Mouse (Mus musculus) spleen, postnatal 4 days (tissue): ENCODE measurements around the gene AI837181.

ENCODE experiments used
- DNase-seq, 2 experiments: peaks; one replicate each; pipeline ENCODE4 v3.0.0; 2022; ENCODE audit warnings: low spot score in 2 of 2

AI837181 gene

GRCm38 (mm10) chr19:5472857-5473256 is 47.9 kb downstream of the AI837181 start:
- no peak for DNase-seq

- peak in 1 of 2 experiments; percentile 44 for DNase-seq
Observed at GRCm38 (mm10) chr19:5473720-5474119, 48.8 kb downstream of the AI837181 start, which contains the start of gene Efemp2. TSS of gene Efemp2 (plus strand) at chr19:5473954.

- no peak for DNase-seq
Observed at GRCm38 (mm10) chr19:5474281-5475068, 49.5 kb downstream of the AI837181 start.

- DNase-seq = no peak
Observed at GRCm38 (mm10) chr19:5475069-5475714, 50.2 kb downstream of the AI837181 start.
